Mouse (Mus musculus) kidney, adult 9 months (tissue): ENCODE measurements around the gene Akap13.
"Not testable (repeated sequence)": the region's sequence is repeated elsewhere in the genome, so short reads cannot be mapped to it uniquely, and the experiment has no call there.

Experiments used
- DNase-seq: peaks from one replicate; pipeline ENCODE4 v3.0.0; 2022

The Akap13 gene

DNA sequence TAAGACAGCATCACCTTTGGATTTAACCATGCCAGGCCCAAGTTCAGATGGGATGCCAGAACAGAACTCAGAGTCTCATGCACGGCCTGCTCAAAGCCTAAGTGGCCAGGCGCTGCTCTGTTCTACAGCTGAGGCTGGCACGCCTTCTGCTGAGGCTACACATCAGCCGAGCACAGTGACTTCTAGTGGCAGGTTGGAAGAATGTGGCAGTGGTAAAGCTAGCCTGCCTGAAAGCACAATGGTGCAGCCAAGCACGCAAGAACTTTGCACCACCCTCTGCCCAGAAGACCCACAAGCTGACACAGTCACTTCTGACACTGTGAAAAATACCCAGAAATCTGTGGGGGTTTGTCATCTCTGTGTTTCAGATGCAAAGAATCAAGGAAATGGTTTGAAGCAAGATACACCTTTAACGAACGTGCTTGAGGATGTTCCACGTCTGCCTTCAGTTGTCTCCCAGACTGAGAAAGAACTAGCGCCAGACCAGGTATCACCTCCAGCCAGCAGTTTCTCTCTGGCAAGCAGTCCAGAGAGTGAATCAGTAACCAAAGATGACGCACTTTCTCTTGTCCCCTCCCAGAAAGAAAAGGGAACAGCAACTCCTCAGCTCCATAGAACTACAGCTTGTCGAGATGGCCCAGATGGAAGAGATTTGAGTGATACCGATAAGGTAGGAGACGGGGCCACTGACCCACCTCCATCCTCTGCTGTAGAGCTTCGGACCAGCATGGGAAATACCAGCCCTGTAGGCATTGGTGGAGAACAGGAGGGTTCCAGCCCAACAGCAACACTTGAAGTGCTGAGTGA, 154.3 kb downstream of the Akap13 start:
- peak; percentile 84 for DNase-seq

DNA sequence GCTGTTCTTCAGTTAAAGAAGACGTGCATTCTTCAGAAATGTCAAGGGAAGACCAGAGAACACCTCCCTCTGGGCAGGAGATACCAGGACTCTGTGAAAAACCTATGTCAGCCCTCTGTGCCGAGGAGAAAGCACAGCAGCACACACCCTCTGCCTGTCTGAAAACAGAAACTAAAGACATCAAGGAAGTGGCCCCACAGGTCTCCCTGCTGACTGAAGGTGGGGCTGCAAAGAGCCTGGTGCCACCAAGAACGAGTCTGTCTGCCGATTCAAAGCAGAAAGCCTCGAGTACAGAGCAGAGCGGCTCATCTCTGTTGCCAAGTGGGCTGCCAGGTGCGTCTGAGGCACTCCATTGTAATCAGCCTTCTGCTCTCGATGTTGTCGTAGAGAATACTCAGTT, 155.1 kb downstream of the Akap13 start:
- no peak for DNase-seq

DNA sequence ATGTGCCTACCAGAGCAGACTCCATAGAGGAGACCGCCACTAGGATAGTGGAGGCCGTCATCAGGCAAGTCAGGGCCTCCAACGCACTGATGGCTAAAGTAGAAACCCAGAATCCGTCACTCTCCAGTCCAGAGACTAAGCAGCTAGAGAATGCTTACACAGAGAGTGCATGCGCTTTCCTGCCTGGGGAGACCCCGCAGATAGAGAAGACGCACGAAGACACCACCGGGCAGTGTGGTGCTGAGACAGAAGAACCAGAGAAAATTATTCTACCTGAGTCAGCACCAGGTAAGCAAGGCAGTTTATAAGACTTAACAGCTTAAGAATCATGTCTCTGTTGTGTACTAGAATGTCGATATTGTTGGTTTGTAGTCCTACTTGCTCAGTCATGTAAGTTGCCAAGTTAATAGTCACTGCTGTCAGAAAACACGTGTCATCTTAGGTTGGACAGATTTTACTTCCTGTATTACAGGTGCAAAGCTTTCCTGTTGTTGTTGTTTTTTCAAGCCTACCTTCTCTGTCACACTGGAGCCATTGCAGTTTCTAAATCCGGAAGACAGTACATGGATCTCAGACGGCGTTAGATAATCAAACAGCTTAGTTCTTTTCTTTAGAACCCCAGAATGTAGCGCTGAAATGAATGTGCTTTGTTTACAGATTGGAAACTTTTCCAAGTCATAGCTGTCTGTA, 156.1 kb downstream of the Akap13 start:
- no peak for DNase-seq

DNA sequence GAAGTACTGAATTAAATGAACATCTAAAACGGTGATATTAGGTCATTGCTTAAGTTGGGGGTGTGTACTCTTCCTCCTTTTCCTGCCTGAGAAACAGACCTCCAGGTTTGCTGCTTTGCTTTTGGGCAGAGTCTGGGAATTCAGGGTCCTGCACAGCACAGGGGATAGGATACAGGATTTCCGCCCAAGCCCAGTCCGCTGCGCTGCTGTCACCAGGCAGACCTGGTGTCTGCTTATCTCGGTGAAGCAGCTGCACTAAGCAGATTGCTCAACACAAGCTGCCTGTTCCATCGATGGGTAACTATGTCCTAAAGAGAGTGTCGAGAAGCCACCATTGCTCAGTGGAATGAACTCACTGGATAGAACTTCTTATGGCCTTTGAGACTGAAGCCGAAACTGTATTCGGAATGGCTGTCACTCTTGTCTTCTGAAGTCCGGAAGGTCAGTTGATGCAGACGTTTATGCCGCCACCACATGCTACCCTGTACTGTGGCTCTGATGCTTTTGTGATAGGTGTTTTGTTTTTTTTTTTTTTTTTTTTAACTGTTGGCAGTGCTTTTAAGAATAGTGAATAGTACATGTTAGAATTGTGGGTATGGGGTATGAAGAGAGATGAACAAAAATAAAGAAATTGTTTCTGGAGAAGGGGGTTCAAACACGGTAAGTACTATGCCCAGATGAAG, 156.8 kb downstream of the Akap13 start:
- peak; percentile 54 for DNase-seq

DNA sequence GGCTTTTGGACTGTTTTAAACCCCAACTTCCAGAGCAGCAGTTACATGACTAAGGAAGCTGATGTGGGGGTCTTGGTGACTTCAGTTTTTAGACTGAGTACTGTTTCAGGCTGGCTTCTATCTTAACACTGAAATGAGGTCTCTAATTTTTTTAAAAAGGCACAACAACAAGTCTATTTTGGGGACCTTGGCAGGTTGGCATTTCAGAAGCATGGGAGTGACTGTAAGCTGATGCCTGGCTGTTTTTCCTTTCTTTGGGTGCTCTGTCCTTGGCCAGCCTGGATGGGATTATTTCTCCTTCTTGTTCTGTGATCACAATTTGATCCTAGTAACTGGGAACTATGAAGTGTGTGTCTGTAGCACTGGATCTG, 157.3 kb downstream of the Akap13 start:
- no peak for DNase-seq

DNA sequence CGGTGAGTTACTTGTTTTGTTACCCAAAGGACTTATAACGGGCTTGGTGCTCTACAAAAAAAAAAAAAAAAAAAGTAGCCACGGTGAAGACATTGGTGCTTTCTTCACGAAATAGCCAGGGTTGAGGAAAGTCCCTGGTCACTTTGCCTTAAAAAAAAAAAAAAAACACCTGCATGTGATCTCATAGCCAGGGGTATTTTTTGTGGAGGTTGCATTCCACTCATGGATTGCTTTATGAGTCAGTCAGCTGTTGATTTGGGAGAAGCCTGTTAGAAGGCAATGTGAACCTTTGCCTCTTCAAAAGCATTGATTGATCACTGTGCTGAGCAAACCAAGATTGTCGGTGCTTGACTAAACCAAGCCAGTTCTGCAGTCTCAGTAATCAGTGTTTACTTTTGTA, 157.9 kb downstream of the Akap13 start:
- no peak for DNase-seq

DNA sequence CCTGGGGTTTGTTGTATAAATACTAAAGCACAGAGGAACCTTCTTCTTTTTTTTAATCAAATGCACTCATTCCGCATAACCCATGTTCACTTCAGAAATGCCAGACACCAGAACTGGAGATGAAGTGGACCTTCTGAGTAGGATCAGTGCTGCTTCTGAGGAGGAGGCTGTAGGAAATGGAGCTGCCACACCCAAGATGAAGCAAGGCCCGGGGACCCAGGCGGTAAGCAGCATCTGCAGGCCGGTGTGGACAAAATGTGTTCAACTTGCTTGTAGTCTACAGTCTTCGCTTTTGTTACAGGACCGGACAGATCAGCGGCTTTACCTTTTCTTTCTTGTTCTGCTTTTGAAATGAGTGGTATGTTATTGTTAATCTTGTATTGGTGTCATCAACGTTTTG, 159.5 kb downstream of the Akap13 start:
- no peak for DNase-seq

DNA sequence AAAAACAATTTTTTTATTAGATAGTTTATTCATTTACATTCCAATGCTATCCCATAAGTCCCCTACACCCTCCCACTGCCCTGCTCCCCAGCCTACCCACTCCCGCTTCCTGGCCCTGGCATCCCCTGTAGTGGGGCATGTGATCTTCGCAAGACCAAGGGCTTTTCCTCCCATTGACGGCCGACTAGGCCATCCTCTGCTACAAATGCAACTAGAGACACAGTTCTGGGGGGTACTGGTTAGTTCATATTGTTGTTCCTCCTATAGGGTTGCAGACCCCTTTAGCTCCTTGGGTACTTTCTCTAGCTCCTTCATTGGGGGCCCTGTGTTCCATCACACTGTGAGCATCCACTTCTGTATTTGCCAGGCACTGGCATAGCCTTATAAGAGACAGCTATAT, 161.9 kb downstream of the Akap13 start:
- not testable (repeated sequence) for DNase-seq

DNA sequence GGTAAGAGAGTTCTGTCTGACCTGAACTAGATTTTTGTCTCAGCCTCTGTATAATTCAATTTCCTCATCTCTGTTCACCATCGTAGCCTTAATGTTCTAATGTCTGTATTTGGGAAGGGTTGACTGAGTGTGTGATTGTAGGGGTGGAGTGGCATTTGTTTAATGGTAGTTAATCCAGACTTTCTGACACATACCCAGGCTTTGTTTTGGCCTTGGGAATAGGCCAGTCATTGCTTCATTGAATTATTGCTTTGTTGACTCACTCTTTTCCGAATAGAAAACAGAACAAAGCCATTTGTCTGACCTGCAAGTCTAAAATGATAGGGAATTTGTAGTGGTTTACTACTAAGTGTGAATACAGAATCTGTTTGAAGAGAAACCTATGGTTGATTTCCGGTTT, 163.4 kb downstream of the Akap13 start:
- DNase-seq, result no peak

DNA sequence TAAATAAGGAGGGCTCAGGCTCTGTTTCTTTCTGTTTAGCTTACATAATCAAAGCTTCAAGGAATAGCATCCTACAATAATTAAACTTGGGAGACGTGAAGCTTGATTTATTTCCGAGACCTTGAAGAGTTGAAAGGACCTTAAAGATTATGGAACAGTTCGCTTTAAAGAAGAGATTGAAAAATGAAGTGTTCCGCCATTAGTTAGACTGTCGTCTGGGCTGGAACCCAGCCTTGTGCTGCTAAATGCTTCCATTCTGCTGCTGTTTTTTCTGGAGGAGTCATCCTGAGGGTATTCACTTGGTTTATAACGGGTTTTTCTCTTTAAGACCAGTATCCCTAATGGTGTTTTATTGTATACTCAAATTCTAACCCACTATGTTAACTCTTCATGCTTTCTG, 164.5 kb downstream of the Akap13 start:
- DNase-seq, result no peak

DNA sequence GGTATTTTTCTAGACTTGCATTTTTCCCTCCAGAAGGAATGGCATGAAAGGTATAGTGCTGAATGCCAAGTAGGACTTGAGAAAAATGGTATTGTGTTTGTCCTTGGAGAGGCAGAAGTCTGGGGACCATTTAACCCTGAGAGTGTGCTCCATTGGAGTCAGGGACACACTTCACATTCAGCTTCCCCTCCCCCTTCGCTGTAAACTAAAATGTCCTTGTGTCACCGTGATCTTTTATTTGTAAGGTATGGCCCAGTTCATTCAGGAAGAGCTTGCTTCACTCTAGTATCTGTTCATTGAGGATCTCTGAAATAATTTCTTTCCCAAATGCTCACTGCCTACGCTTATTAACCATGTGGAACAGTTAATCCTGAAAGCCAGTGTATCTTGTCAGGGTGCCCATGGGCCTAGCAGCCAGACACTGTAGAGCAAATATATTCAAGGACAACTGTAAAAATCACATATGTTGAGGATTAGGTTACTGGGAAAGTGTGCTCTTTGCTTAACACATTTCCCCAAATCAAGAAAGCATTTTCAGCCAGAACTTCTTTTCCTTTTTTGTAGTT, 165.1 kb downstream of the Akap13 start:
- DNase-seq, result no peak

DNA sequence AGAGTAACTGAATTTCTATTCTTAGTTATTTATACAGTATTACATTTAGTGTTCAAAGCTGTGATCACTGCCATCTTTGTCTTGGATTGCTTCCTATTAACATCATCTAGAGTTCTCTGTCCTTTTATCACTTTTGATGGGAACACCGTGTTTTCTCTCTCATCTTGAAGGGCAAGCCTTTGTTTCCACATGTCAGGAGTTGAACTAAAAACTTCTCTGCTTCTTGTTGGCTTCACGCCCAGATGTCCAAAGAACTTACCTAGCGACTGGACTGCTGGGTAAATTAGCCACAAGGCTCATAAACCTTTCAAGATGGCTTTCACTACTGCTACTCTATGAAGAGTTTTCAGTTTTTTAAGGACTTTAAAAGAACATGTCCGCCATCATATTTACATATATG, 165.6 kb downstream of the Akap13 start:
- DNase-seq, result no peak

DNA sequence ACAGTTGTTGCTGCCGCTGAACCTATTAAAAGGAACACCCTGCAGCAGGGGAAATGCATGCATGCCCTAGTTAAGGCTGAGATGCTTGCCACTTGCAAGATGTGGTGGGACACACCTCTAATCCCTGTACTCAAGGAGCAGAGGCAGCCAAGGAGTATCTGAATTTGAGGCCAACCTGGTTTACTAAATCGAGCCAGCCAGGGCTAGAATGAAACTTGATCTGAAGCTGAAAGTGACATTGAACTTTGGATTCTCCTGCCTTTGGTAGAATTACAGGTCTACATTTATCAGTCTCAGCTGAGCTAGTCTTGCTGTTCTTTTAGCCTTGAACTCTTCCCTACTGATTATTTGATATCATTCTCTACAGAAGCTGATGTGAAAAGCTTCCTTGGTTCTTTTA, 172.5 kb downstream of the Akap13 start:
- no peak for DNase-seq

DNA sequence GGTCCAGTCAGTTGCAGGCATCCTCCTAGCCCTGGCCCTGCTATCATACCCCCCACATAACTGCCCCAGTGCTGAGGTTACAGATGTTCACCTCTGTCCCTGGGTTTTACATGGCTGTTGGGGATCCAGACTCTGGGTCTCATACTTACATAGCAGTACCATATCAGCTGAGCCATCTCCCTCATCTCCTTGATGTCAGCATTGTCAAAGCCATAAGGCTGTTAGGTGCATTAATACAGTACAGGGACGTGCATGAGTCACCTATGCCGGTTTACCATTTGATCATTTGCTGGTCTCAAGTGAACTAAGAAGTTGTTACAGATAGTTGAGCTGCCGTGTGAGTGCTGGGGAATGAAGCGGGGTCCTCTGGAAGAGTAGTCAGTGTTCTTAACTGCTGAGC, 174.3 kb downstream of the Akap13 start:
- DNase-seq, result no peak

DNA sequence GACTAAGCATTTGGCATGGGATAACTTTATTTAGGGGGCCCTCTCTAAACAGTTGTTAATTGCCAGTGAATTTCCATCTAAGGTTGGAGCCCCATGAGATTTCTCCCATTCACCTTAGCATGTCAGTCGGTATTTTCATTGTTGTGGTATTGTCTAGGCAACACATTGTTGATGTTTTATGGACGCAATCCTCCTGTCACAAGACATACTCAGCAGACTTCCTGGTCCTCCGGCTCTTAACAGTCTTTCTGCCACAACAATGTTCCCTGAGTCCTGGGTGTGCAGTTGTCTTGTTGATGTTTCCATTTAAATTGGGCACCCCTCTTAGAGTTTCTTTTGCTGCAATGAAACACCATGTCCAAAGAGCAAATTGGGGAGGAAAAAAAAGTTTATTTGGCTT, 177.6 kb downstream of the Akap13 start:
- DNase-seq, result no peak

DNA sequence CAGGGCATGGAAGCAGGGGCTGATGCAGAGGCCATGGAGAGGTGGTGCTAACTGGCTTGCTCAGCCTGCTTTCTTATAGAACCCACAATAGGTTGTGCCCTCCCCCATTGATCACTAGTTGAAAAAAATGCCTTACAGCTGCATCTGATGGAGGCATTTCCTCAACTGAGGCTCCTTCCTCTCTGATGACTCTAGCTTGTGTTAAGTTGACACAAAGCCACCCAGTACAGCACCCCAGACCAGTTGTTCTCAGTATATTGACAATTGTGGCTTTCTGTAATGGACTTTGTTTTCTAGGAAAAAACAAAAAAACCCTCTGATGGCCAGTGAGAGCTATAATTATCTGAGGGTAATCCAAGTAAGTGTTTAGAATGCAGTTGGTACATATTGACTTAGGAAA, 178.1 kb downstream of the Akap13 start:
- DNase-seq, result no peak

DNA sequence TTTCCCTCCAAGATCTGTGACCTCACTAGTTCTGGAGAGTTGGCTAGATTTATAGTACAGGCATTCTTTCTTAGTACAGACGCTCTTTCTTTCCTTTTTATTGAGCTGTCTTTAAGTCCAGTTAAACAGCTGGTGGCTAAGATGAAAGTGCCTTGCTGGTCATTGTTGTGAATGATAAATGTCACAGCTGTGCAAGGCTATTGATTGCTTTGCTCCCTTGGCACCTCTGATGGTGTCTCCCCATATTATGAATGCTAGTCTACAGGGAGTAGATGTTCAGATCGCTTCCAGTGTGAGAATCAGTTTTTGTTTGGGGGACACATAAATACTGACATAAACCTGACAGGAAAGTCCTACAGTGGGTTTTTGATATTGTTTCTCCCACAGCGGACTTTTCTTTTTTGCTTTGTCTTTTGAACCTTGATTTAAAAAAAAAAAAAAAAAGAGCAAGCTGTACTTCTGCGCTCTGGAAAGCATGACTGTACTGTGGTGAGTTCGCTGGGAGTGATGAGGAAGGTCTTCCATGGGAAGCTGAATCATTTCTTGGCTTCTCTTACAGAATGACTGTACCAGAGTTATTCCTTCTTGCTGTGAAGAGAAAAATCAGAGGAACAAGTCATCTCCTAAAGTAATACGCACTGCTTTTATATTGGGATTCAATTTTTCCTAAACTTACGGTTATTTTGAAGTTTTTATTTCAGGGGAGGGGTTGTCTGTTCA, 178.6 kb downstream of the Akap13 start:
- DNase-seq, result no peak

DNA sequence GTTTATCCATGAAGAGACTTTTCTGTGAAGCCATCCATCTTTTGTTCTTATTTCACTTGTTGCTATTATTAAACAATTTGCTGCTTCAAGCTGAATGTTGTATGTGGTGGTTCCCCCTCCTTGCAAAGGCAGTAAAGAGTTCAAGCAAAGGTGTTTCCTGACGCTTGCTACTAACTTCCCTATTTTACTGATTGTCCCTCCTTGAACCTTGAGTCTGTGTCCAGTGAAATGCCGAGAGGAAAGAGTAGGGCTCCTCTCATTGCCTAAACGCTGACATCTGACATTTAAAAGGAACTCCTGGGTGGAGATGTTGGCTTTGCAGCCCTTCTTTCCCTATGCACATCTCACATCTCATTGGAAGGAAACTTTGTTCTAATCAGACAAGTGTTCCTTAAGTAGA, 183.4 kb downstream of the Akap13 start:
- no peak for DNase-seq

DNA sequence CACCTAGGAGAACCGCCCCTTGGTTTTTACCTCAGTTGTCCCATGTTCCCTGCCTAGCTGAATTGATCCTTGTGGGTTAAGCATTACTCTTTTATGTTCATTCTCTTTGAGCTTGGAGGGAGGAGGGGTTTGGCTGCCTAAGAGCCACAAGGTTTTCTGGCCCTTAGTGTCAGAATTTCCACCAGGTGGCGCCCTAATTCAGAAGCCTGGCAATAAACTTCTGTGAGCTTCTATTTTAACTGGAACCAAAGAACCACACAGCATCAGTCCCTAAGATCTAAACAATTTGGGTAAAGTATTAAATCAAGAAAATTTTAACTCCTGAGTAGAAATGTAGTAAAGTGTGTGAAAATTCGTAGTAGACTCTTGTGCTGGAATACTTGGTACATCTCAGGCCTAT, 184.2 kb downstream of the Akap13 start:
- peak; percentile 86 for DNase-seq

DNA sequence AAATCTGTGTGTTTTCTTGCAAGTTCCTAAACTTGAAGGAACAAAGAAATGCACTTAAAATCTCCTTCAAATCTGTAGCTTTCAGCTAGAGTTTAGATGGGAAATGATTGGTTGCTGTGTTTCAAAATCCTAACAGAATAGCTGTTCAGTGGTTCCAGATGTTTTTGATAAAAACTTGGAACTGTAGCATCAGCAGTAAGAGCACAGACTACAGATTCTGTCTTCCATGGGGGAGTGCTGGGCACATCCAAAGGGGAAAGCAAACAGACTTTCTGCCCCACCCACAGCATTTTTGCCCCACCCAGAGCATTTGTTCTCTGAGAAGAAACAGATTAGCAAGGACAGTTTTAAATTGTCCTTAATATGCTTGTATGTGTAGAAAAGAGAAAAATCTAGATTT, 184.7 kb downstream of the Akap13 start:
- DNase-seq, result no peak

DNA sequence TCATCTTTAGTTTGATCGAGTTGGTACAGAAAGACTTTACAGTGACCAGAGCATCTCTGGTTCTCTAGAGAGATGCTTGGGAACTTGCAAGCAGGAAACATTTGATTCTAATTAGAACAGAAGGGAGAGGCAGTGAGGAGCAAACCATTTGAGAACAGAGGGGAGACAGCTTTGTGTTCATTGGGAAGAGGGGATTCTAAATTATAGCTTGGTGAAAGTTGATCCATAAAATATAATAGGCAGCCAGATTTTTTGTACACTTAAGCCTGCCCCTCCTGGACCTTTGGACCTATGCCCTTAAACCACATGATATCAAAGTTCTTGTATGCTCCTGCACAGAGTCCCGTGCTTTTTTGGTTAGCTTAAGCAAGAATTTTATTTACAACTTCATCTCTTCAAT, 185.3 kb downstream of the Akap13 start:
- DNase-seq, result peak; percentile 82

DNA sequence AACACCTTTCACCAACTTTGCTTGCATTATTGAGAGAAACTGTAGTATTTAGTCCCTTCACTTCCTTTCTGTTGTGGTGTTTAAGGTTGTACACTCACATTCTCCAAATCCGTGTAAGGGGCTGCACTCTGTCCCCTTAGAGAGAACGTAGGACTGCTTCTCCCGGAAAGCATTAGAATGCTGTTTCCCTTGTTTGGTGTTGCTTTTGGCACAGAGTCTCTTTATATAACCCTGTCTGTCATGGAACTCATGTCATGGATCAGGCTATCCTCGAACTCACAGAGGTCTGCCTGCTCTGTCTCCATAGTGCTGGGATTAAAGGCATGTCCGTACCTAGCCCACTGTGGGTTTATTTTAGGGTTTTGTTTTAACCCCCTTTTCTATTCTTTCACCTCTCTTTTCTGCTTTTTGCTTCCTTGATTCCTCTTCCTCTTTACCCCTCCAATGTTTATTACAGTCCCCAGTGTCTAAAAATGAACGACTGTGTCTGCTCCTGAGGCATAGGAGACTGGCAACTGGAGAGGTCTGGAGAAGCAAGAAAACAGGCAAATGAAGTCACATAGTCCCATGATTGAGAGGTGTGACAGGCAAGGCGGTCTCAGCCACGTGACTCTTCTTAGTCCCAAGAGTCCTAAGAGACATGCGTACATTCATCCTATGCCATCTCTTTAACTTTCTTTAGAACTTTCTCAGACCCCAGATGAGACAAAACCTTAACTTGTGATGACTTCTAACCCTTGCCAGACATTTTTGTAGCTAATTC, 186.3 kb downstream of the Akap13 start:
- DNase-seq, result no peak
